Mouse (Mus musculus): ENCODE results near the gene Dlx1.

Dlx1 gene

GRCm38 (mm10) chr2:71528714-71529510, 999 bp downstream of the Dlx1 start:
- no peak for DNase-seq (ENCODE audit: low read depth, low spot score)

GRCm38 (mm10) chr2:71529511-71530351, 1.8 kb downstream of the Dlx1 start:
- peak; percentile 95 for DNase-seq (ENCODE audit: low read depth, low spot score)

GRCm38 (mm10) chr2:71530391-71531123, 2.6 kb downstream of the Dlx1 start:
- DNase-seq (ENCODE audit: low read depth, low spot score), result no peak

- no peak for DNase-seq (ENCODE audit: low read depth, low spot score)
Observed at GRCm38 (mm10) chr2:71531124-71531590, 3.2 kb downstream of the Dlx1 start.

GRCm38 (mm10) chr2:71531990-71532970, 4.4 kb downstream of the Dlx1 start:
- no peak for DNase-seq (ENCODE audit: low read depth, low spot score)

- DNase-seq (ENCODE audit: low read depth, low spot score), result no peak
Observed at GRCm38 (mm10) chr2:71533094-71533493, 5.2 kb downstream of the Dlx1 start.

- no peak for DNase-seq (ENCODE audit: low read depth, low spot score)
Observed at GRCm38 (mm10) chr2:71534242-71535052, 6.5 kb downstream of the Dlx1 start.

GRCm38 (mm10) chr2:71540611-71541417, 12.9 kb downstream of the Dlx1 start:
- no peak for DNase-seq (ENCODE audit: low read depth, low spot score)

- DNase-seq (ENCODE audit: low read depth, low spot score), result no peak
Observed at GRCm38 (mm10) chr2:71541418-71542226, 13.7 kb downstream of the Dlx1 start.

GRCm38 (mm10) chr2:71542227-71542815, 14.4 kb downstream of the Dlx1 start:
- no peak for DNase-seq (ENCODE audit: low read depth, low spot score)

GRCm38 (mm10) chr2:71542816-71543301, 14.9 kb downstream of the Dlx1 start:
- DNase-seq (ENCODE audit: low read depth, low spot score), result no peak

- DNase-seq (ENCODE audit: low read depth, low spot score), result no peak
Observed at GRCm38 (mm10) chr2:71543531-71543930, 15.6 kb downstream of the Dlx1 start.

- no peak for DNase-seq (ENCODE audit: low read depth, low spot score)
Observed at GRCm38 (mm10) chr2:71543948-71544347, 16.0 kb downstream of the Dlx1 start.

- no peak for DNase-seq (ENCODE audit: low read depth, low spot score)
Observed at GRCm38 (mm10) chr2:71544391-71545285, 16.7 kb downstream of the Dlx1 start.

GRCm38 (mm10) chr2:71545401-71545881, 17.5 kb downstream of the Dlx1 start:
- no peak for DNase-seq (ENCODE audit: low read depth, low spot score)

GRCm38 (mm10) chr2:71545882-71546639, 18.1 kb downstream of the Dlx1 start:
- no peak for DNase-seq (ENCODE audit: low read depth, low spot score)

Measured in A20 (cell line).